Mouse (Mus musculus) 3134 (cell line): ENCODE data around the gene 1700069L16Rik.

Experiments used
- DNase-seq: peaks from one replicate; pipeline ENCODE4 v3.0.0-alpha.2; 2011; ENCODE audit warnings: low spot score; ENCODE audit not compliant: insufficient read length; ENCODE audit errors: extremely low read depth

1700069L16Rik gene

GRCm38 (mm10) chr5:113690866-113691265, 33.7 kb downstream of the 1700069L16Rik start:
- no peak for DNase-seq

GRCm38 (mm10) chr5:113690069-113690548, 34.5 kb downstream of the 1700069L16Rik start:
- no peak for DNase-seq

GRCm38 (mm10) chr5:113687514-113687913, 37.1 kb downstream of the 1700069L16Rik start:
- no peak for DNase-seq

GRCm38 (mm10) chr5:113685471-113685870, 39.1 kb downstream of the 1700069L16Rik start:
- peak; percentile 67 for DNase-seq

GRCm38 (mm10) chr5:113683246-113683645, 41.3 kb downstream of the 1700069L16Rik start:
- peak; percentile 45 for DNase-seq

GRCm38 (mm10) chr5:113682472-113682871, 42.1 kb downstream of the 1700069L16Rik start:
- no peak for DNase-seq

- DNase-seq, result no peak
These were observed 43.4 kb downstream of the 1700069L16Rik start for GRCm38 (mm10) chr5:113681219-113681618.

GRCm38 (mm10) chr5:113679509-113679908, 45.1 kb downstream of the 1700069L16Rik start:
- DNase-seq, result no peak

GRCm38 (mm10) chr5:113678743-113679452, 45.7 kb downstream of the 1700069L16Rik start:
- no peak for DNase-seq

- no peak for DNase-seq
These were observed 47.0 kb downstream of the 1700069L16Rik start for GRCm38 (mm10) chr5:113677541-113677940.

GRCm38 (mm10) chr5:113674851-113675250, 49.7 kb downstream of the 1700069L16Rik start:
- DNase-seq, result no peak

GRCm38 (mm10) chr5:113672456-113672855, 52.1 kb downstream of the 1700069L16Rik start:
- DNase-seq, result no peak

- no peak for DNase-seq
These were observed 54.0 kb downstream of the 1700069L16Rik start for GRCm38 (mm10) chr5:113670597-113670996.

- DNase-seq, result no peak
These were observed 54.5 kb downstream of the 1700069L16Rik start for GRCm38 (mm10) chr5:113670110-113670509.

- peak; percentile 87 for DNase-seq
These were observed 59.9 kb downstream of the 1700069L16Rik start for GRCm38 (mm10) chr5:113664629-113665195.

GRCm38 (mm10) chr5:113664127-113664526, 60.4 kb downstream of the 1700069L16Rik start:
- DNase-seq, result no peak

- peak; percentile 65 for DNase-seq
These were observed 63.7 kb downstream of the 1700069L16Rik start for GRCm38 (mm10) chr5:113660872-113661271.

GRCm38 (mm10) chr5:113654821-113655220, 69.8 kb downstream of the 1700069L16Rik start:
- DNase-seq, result peak; percentile 73

GRCm38 (mm10) chr5:113654206-113654605, 70.4 kb downstream of the 1700069L16Rik start:
- no peak for DNase-seq

- no peak for DNase-seq
These were observed 72.4 kb downstream of the 1700069L16Rik start for GRCm38 (mm10) chr5:113652215-113652614.

GRCm38 (mm10) chr5:113650035-113650865, 74.3 kb downstream of the 1700069L16Rik start, which contains the start of gene Cmklr1:
Gene Cmklr1, minus strand, starts transcription at chr5:113650426.
- DNase-seq, result no peak
